Mouse (Mus musculus): Measurements from ENCODE around the gene Ephb2.

- TF ChIP-seq CTCF (conservative IDR thresholded peaks at IDR 0.05; ENCODE audit: insufficient read depth, insufficient read length, low read depth, low read length) (no peak), POLR2A (IDR thresholded peaks at IDR 0.05; ENCODE audit: low read depth, low read length) (no peak)
Measured at GRCm38 (mm10) chr4:136824935-136825552, 10.7 kb downstream of the Ephb2 start.
